Mouse (Mus musculus): ENCODE data around the gene Tmtc4. TPM values are rescaled to one million over a fixed set of nuclear protein-coding genes. Genes with fewer than 3 reads are reported as not detected.

The Tmtc4 gene
- total RNA-seq, 4 experiments from 2014 or later: 16.6 to 24.2 (median 18.6) TPM

- no peak for DNase-seq
Measured at GRCm38 (mm10) chr14:122974854-122975570, 8.8 kb downstream of the Tmtc4 start.

- no peak for DNase-seq
Measured at GRCm38 (mm10) chr14:122973091-122973490, 10.7 kb downstream of the Tmtc4 start.

- no peak for DNase-seq
Measured at GRCm38 (mm10) chr14:122968049-122968448, 15.8 kb downstream of the Tmtc4 start.

- DNase-seq: no peak
Measured at GRCm38 (mm10) chr14:122957941-122958340, 25.9 kb downstream of the Tmtc4 start.

GRCm38 (mm10) chr14:122953331-122953730 is 30.5 kb downstream of the Tmtc4 start:
- DNase-seq: peak; percentile 15

GRCm38 (mm10) chr14:122952556-122952955 is 31.3 kb downstream of the Tmtc4 start:
- DNase-seq: no peak

GRCm38 (mm10) chr14:122951676-122952445 is 32.0 kb downstream of the Tmtc4 start:
- DNase-seq: no peak

GRCm38 (mm10) chr14:122950915-122951314 is 32.9 kb downstream of the Tmtc4 start:
- DNase-seq: no peak

GRCm38 (mm10) chr14:122943475-122943853 is 40.4 kb downstream of the Tmtc4 start:
- DNase-seq: no peak

GRCm38 (mm10) chr14:122942757-122943474 is 40.9 kb downstream of the Tmtc4 start:
- DNase-seq: no peak

GRCm38 (mm10) chr14:122936460-122936859 is 47.4 kb downstream of the Tmtc4 start:
- DNase-seq: no peak

GRCm38 (mm10) chr14:122920011-122920410 is 63.8 kb downstream of the Tmtc4 start:
- no peak for DNase-seq

- DNase-seq: no peak
Measured at GRCm38 (mm10) chr14:122917676-122918075, 66.2 kb downstream of the Tmtc4 start.

GRCm38 (mm10) chr14:122913657-122914056 is 70.2 kb downstream of the Tmtc4 start, which contains the start of gene Ggact:
Gene Ggact (minus strand): TSS chr14:122913757.
- DNase-seq: no peak

- peak; percentile 44 for DNase-seq
Measured at GRCm38 (mm10) chr14:122912812-122913498, 70.9 kb downstream of the Tmtc4 start.

GRCm38 (mm10) chr14:122912137-122912536 is 71.7 kb downstream of the Tmtc4 start:
- no peak for DNase-seq

GRCm38 (mm10) chr14:122911265-122911664 is 72.6 kb downstream of the Tmtc4 start:
- DNase-seq: no peak

GRCm38 (mm10) chr14:122909368-122910091 is 74.3 kb downstream of the Tmtc4 start:
- DNase-seq: no peak

- no peak for DNase-seq
Measured at GRCm38 (mm10) chr14:122908075-122908474, 75.8 kb downstream of the Tmtc4 start.

- no peak for DNase-seq
Measured at GRCm38 (mm10) chr14:122905007-122905406, 78.8 kb downstream of the Tmtc4 start.

GRCm38 (mm10) chr14:122903923-122904351 is 79.9 kb downstream of the Tmtc4 start:
- peak; percentile 23 for DNase-seq

- DNase-seq: peak; percentile 69
Measured at GRCm38 (mm10) chr14:122902884-122903283, 81.0 kb downstream of the Tmtc4 start.
